Mouse (Mus musculus) cerebral cortex, adult 2 months (tissue): Measurements from ENCODE around the gene Msrb3.

Source experiments
- WGBS: fragments of 180-500 bp; shearing (Covaris S2); methylation state at CpG from one replicate; pipeline ENCODE4 v1.1.7; 2018; 5-methylcytosine and 5-hydroxymethylcytosine counted together

The Msrb3 gene

DNA sequence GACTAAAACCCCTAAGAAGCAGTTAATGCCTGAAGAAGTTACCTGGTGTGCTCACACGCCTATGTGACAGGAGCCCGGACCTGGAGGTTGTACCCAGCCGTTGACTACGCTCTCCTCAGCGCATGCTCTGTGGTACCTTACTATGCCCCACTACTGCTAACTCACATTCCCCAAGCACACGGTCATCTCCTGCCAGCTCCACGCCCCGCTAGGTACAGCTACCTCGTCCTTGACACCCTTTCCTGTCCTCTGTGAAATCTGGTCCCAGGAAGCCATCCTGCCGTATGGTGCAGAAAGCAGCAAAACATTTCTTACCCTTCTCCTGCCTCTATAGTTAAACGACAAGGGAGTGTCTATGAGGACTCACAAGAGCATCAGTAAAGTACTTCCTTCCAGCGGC is 37.2 kb downstream of the Msrb3 start:
- whole genome bisulfite sequencing = 99% methylated on average over 12 of the region's 12 CpGs

DNA sequence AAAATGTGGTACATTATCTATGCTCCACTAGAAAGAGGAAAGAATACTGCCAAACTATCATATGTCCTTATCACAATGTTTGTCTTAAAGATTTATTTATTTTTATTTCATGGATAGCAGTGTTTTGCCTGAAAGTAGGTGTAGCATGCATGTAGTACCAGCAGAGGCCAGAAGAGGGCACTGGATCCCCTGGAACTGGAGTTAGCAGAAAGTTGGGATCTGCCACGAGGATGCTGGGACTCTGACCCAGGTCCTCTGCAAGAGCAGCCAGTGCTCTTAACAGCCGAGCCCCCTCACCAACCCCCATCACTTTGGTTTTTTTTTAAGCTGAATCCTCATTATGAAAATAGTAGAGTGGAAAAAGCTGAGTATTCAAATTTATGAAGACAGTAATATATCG is 37.7 kb downstream of the Msrb3 start:
- WGBS = 84% methylated on average over 3 of the region's 3 CpGs

DNA sequence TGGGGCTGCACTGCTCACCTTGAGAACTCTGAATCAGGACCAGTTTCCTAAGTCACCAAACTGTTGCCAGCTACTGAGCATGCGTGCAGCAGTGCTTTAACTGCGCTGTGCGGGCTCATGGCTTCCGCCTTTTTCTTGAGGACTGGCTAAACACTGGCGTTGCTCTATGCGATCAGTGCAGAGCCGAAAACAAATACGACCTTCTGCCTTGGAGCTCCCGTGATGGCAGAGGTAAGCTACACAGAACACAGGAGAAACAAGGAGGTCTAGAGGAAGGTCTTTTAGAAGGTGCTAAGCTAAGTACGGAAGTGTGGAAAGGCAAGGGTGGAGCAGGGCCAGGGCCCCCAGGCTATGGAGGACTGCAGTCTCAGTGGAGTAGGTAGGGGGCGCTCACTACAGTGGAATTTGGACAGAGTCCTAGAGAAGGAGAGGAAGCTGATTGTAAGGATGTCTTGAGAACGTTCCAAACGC is 41.3 kb downstream of the Msrb3 start:
- 43% methylated on average over 13 of the region's 13 CpGs for WGBS

DNA sequence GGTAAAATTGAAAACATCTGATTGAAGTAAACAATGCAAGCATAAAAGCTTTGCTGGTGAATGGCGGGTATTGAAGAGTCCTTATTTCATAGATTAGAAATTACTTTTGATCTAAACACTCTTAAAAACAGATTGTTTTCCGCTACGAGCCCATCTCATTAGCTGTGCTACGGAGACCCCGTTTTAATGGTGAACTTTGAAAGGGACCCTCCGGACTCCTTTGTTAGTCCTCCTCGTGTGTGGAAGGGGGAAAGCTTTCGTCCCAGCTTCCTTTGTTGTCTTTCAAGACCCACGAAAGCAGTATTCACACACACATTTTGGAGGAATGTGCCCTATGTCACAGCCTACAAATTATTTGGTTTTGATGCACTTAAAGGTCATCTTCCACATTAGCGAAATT is 44.6 kb downstream of the Msrb3 start:
- WGBS = 62% methylated on average over 10 of the region's 10 CpGs

DNA sequence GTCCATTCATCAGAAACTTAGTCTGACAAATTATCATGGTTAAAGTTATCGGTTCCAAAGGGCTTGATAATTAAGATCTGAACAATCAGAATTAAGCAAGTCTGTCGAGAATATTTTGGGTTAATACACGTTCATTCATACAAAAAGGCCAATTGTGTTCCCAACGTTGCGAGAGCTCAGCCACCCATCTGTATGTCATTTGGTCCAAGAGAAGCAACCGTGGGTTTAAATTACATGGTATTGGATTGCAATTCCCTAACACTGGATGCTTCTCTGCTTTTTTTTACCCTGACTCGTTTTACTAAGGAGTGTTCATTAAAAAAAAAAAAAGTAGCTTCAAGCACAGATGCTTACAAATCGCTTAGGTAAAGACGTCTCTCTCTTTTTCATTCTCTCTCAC is 45.1 kb downstream of the Msrb3 start:
- 70% methylated on average over 9 of the region's 9 CpGs for WGBS

DNA sequence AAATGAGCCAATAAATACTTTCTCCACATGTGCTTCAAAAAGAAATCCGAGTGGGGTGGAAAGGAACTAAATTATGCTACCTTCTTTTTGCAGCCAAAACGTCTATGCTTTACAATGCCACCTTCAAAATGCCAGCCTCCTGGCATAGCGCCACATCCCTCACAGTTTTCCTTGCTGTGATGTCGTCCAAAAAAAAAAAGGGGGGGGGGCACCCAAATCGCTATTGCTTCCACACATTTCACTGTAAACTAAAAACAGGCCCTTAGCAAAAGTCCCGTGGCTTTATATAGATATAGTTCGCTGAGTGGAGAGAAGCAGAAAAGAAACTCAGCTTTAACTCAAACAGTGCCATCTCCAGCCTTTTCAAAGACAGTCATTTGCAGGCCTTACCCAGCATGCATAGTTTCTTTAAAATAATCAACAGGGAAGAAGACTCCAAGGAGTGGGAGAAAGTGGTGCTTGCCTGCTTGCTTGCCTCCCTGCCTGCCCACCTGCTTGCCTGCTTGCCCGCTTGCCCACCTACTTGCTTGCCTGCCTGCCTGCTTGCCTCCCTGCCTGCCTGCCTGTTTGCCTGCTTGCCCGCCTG is 47.6 kb downstream of the Msrb3 start:
- 28% methylated on average over 9 of the region's 9 CpGs for WGBS

DNA sequence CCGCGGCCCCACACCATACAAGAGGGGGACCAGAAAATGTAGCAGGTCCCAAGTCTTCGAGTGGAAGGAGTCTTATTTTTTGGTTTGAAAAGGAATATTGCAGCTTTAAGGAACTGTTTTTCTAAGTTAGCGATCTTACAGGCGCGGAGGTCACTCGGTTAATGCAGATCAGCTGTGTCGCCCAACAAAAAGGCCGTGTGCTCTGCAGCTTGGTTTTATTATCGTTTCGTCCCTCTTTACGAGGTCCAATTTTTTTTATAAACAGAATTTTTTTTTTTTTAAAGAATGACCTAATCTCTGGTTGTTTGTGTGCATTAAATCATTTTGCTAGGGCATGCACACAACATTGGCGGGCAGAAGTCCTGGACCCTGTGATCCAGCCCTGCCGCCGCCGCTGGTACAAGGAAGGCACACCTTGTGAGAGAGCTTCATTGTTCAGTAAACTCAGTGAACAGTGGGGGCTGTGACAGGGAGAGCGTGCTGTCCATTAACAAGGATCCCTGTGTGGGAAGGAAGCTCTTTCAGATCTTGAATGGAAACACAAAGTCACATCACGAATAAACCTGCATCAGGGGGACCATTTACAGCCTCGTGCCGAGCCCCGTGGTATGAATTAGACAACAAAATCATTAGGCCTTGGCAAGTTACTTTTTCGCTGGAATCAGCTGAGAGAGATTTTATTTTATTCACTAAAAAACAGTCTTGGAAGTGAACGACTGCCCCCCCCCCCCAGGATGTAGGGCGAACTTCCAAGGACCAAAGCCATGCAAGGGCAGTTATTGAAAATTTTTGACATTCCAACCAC is 48.3 kb downstream of the Msrb3 start:
- WGBS = 50% methylated on average over 24 of the region's 24 CpGs

DNA sequence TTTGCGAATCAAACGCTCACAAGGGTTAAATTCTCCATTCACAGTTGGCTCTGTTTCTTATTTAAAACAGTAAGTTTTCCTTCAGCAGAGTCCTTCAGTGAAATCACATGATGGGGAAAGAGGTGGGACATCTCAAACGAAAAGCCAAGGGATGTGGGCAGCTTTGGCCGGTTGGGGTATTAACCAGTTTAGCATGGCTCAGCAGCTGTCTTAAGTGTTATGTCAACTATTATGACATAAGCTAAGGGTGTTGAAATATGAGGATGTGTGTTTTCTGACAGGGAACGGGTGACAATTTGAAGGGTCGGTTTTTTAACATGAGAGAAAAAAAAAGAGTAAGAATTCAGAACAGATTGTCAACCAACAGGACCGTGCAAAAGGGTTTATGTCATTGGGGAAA is 50.2 kb downstream of the Msrb3 start:
- WGBS = 93% methylated on average over 7 of the region's 7 CpGs

DNA sequence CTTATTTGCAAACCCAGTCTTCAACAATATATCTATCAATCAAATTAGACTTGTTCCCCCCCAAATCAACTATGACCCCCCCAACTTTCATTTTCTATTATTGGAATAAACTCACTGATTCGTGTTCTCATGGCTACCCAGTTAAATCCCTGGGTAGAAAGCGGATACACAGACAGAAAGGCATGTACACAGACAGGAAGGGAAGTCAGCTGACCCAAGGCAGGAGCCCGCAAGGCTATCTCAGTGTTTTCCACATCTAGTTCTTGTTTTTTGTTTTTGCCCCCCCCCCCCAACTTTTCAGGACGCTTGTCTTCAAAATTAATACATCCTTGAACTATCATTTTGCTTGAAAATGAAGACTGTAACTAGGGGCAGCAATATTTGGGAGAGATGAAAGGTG is 51.1 kb downstream of the Msrb3 start:
- 86% methylated on average over 4 of the region's 4 CpGs for WGBS

DNA sequence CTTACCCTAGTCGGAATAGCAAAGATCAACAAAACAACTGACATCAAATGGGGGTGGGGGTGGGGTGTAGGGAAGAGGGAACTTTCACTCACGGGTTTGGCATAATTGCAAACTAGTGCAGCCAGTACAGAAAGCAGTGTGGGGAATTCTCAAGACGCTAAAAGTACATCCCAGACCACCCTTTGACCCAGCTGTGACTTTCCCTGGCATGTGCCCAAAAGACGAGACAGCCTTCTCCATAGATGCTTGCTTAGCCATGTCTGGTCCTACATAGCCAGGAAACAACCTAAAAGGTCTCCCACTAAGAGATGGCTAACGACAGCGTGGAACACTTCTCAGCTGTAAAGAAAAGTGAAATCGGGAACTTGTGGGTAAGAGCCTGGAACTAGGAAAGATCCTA is 58.9 kb downstream of the Msrb3 start:
- 88% methylated on average over 7 of the region's 7 CpGs for WGBS

DNA sequence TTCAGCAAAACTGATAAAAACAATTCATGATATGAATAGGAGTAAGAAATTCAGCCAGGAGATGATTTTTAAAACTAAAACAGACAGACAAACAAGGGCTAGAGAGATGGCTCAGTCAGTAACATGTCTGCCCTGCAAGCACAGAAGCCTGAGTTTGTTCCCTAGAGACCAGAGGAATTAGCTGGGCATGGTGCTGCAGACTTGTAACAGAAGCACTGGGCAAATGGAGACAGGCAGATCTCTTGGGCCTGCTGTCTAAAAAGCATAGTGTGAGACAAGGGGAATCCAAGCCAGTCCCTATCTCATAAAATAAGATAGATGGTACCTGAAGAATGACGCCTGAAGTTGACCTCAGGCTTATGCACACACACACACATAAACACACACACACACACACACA is 64.4 kb downstream of the Msrb3 start:
- 88% methylated on average over 1 of the region's 1 CpGs for WGBS

DNA sequence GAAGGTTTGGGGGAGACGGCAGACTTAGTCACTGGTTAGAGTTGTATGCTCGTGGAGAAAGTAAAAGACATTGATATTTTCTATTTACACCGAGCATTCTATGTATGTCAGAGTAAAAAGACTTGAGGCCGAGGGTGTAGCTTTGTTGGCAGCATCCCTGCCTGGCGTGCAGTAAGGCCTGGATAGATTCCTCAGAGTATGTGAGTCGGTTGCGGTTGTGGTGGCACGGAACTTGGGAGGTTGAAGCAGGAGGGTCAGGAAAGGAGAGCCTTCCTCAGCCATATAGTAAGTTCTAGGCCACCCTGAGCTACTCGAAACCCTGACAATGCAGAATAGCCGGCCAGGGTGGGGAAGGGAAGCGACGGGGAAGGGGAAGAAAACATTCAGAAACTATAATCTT is 71.1 kb downstream of the Msrb3 start:
- 88% methylated on average over 12 of the region's 12 CpGs for WGBS

DNA sequence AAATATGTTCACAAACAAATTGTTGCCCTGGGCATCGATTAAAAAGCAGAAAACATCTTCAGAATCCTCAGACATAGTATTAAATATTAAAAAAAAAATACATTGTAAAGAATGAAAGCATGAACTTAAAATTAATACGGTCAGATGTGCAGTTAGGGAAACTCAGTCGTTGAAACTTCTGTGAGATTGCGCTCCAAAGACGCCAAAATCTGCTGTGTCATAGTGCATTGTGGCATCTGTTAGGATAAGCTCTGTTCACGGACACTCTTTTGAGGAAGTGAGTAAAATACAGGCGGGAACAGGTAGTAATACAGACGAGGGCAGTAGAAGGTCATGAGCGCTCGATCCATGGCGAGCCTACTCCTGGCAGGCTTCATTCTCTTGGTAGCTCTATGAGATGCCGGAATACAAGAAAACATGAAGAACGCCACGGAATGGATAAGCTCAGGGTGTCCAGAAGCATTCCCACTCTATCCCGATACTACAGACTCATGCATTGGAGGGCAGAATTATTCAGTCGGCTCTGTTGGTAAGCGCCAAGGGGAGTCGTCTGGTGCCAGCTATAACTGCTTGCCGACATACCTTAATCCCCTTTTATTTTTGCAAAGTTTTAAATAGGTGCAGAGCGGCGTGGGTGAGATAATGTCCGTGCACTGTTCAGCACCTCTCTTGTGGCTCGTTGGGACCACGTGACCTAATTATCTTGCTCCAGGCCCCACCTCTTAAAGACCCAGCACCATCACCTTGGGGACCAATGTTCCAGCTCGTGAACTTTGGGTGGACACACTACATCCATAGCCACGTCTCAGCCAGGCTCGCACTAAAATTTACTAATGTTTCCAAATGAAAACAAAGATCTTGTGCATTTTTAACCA is 71.9 kb downstream of the Msrb3 start:
- WGBS = 51% methylated on average over 27 of the region's 27 CpGs

DNA sequence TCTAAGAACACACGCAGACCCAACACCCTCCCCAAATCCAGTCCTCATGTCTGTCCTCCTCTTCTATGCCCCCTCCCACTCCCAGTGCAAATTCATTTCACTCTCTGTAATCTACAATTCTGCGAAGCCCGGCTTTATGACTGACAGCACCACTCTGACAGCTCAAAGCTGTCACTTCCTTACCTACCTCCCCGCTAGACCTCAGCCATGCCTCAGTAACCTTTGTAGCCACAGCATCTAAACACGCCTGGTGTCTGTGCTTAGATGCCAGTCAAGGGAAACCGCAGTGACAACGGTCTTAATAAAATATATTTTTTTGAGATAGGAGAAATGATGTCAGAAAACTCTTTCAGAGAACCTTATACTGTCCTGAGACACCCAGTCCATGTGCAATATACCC is 72.5 kb downstream of the Msrb3 start:
- 56% methylated on average over 7 of the region's 7 CpGs for WGBS

DNA sequence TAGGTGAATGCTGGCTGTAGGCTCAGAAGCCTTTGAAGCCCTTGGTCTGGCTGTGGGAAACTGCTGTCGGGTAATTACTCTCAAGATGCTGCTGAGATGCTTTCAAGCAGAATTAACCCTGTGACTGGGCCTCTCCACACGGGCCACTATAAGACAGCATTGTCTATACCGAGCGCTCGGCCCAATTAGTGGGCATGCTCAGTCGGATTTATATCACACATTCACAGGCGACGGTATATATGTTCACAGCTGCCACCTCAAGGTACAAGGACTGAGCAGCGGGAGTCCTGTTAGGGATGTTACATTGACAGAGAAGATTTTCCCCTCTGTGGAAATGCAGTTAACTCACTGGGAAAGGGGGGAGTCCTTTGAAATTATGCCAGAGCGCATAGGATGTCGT is 73.3 kb downstream of the Msrb3 start:
- 72% methylated on average over 11 of the region's 11 CpGs for WGBS

DNA sequence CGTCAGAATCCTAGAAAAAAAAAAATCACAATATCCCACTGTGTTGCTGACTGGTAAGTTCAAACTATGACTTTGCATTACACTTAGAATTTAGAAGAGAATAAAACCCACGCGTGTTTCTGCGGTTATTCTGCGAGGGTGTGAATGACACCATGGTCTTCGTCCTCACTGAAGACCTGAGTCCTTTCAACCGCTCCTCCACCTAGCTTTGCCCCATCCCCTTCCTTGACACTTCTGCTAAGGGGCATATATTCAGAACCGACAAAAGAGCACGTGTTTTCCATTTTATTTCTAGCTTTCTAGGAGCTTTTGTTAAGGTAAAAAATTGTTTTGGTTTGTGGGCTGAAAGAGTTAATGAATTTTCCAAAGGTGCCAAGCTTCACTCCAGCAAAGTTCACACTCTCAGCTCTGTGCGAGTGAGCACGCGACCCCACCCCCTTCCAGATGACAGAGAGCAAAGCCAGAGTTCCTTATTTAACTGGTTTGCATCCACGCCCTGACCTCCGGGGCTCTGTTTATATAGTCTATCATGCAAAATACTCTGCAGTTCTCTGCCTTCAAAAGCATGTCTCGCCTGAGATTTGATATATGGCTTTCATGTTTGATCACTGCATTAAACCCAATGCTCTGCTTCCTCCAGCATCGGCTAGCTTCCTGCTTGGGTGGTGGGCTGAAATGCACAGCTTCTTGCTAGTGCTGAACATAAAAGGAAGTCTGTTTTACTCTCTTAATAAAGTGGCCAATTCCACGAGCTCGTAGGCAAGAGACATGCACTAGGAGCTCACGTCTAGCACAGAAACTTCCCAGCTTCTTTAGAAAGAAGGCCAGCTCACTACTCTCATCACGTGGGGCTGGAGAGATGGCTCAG is 77.2 kb downstream of the Msrb3 start:
- 32% methylated on average over 20 of the region's 20 CpGs for WGBS

DNA sequence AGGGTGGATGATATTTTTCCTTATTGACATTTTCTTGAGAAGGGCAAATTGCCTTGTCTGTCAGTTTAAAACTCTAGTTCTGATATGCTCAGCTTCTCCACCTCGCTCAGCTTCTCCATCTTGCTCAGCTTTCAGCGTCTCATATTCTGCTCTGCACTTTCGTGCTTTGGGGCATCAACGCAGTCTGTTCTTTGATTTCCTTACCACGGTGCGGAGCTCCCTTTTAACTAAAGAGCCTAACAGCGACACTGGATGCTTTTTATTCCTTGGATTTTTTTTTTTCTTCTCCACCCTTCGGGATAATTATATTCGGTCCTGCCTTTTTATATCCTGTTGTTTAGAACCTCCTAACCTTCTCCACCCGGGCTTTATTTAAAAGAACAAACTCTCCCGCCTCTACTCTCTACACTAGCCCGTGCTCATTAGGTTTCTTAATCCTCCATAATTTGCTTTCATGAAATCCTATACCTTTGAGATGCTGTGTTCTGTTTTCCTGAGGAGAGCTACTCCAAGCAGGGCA is 78.1 kb downstream of the Msrb3 start:
- WGBS = 45% methylated on average over 12 of the region's 12 CpGs

DNA sequence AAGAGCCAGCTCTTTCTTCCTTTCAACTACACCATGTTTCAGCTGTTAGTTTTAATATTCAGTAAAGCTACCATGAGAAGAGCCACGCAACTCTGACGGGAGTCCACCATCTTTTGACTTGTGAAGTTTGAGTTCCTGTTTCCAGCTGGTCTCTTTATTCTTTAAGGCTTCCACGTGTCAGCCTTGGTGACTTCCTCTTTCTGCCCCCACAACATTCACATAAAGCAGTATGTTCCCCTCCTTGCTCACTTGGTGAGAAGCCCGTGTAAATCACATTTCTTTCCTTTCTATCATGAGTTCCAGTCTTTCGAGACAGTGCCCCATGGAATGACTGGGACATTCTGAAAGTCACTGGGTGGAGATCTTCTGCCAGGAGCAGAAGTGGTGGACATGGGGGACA is 83.6 kb downstream of the Msrb3 start:
- WGBS = 83% methylated on average over 5 of the region's 5 CpGs

DNA sequence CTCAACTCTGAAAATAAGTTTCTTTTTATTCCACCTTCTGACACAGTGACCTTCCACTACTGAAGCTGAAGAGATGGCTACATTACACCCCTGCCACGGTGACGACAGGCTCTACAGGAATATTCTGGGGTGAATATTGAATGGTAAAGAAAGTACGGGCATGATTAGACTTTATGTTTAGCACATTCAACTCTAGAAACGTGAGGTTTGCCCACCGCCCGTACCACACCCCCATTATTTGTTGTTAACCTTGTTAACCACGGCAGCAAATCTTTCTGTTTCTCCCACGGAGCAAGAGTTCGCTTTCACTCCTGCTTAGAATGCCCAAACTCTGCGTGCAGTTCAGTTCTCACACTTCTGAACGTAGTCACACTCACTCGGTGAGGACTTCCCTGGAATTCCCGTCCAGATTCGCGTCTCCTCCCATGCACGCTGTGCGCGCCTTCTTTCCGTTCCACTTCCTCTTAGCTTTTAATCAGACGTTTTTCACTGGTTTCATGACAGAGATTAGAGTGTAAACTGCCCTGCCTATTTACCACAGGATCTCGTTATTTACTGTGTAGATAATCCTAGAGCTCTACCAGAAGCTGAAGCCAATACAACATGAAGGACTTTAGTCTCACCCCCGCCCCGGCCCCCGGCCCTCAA is 87.0 kb downstream of the Msrb3 start:
- 42% methylated on average over 24 of the region's 24 CpGs for WGBS

DNA sequence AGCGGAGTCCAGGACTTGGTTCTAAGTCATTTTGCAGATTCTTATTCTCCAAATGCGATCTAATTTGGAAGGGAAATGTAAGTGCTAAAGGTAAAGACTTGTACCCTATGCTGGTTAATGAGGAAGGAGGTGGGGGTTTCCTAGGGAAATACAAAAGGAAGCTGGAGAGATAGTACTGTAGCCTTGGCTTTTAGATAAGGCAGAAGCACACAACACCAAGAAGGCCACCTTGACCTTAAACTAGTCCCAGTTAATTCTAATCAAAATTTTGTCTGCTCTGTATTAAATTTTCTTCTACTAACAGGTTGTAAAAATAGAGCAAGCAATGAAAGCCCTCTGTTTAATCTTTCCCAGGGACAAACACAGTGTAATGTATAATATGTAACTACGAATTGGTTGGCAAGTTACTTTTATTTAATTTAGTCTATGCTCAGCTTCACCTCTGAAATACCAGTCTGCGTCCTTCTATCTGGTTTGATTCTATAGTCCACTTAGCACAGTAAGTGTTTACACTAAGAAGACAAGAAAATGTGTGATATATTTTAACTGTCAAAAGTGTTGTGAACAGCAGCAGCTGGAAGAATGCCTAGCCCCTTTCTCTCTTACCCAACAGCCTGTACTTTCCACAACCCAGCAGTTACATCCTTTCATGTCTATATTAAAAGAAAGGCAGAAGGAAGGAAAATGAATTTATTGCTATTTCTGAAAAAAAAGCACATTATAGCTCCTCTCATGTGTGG is 87.9 kb downstream of the Msrb3 start:
- 84% methylated on average over 4 of the region's 4 CpGs for WGBS
